In the genomic region with DNA sequence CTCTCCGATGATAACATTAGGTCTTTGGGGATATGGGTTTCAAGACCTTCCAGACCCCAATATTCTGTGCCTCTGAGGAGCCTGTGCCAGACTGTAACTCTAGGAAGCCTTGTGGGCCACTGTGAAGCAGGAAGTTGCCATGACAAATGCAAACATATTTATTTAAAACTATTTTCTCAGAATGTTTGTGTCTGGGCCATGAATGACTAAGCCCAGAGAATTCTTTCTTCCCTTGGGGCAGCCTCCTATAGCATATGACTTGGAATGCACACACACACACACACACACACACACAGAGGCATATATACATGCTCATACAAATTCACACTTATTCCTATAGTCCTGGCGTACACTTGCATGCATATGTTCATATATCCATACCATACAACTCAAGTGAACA, we compare ENCODE assay signal across 16 mouse cellular contexts.
"Had no signal": no experiment of that assay in that cellular context is flagged by ENCODE, and none has a peak within 500 bp of the region (broad histone marks: within the 10 kb centered on the region; RNA-seq: fewer than 3 reads in every experiment).

No protein-coding gene starts in this region.

- DNase-seq: lung, adult 18-20 months; lung, embryonic 14.5 days; lung, postnatal 10 days; lung, postnatal 4 days; midbrain, embryonic 14.5 days; right cerebral cortex, postnatal 14 days; thymus, adult 18-20 months; thymus, postnatal 14 days; thymus, postnatal 36 days had no signal

- H3K9me3 ChIP-seq: midbrain, embryonic 10.5 days; midbrain, embryonic 12.5 days; neural tube, embryonic 13.5 days; neural tube, embryonic 15.5 days; stomach, embryonic 15.5 days had no signal

- H3K27me3 ChIP-seq: midbrain, embryonic 12.5 days; neural tube, embryonic 13.5 days; neural tube, embryonic 15.5 days; stomach, embryonic 15.5 days had no signal

- H3K4me1 ChIP-seq: midbrain, embryonic 10.5 days; midbrain, embryonic 12.5 days; stomach, embryonic 15.5 days had no signal

- H3K36me3 ChIP-seq: midbrain, embryonic 10.5 days; midbrain, embryonic 12.5 days; neural tube, embryonic 13.5 days; neural tube, embryonic 15.5 days; stomach, embryonic 15.5 days had no signal

- H3K4me2 ChIP-seq: lung, embryonic 14.5 days; midbrain, embryonic 12.5 days; neural tube, embryonic 13.5 days; neural tube, embryonic 15.5 days; stomach, embryonic 15.5 days had no signal

- ATAC-seq: midbrain, embryonic 16.5 days had no signal

- H3K9ac ChIP-seq: lung, embryonic 14.5 days; midbrain, embryonic 12.5 days; neural tube, embryonic 13.5 days; neural tube, embryonic 15.5 days; stomach, embryonic 15.5 days had no signal

- H3K27ac ChIP-seq: midbrain, embryonic 10.5 days; midbrain, embryonic 12.5 days; neural tube, embryonic 13.5 days; neural tube, embryonic 15.5 days; stomach, embryonic 15.5 days had no signal

- H3K4me3 ChIP-seq: midbrain, embryonic 10.5 days; midbrain, embryonic 12.5 days; myocyte; neural tube, embryonic 13.5 days; neural tube, embryonic 15.5 days; stomach, embryonic 15.5 days had no signal
